Mouse (Mus musculus) frontal cortex, postnatal 10 days (tissue): ENCODE measurements around the gene Gm15093.
"Not testable (repeated sequence)": the region's sequence is repeated elsewhere in the genome, so short reads cannot be mapped to it uniquely, and the experiment has no call there.

Experiments
- DNase-seq, 2 experiments: peaks; one replicate each; pipeline ENCODE4 v3.0.0; 2022; ENCODE audit warnings: low spot score in 2 of 2, mixed read lengths in 1 of 2

The Gm15093 gene

DNA sequence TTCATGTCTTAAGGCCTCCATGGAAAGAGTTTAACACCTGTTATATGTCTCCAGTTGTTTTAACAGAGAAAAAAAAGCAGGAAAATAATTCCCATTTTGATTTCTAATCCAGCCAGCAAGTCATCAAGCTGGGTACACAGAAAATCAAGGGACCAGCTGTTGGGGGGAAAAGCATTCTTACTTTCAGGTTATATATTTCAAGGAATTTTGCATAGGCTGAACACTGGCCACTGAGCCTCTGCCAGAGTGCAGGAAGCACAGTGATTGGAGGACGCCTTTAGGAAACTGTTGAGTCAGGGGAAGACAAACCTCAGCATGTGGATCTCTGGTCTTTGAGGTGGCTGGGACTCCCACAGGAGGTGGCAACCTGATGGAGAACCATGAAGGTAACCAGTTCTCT is at the start of gene Gm15093:
TSS of gene Gm15093 (plus strand) at position 301 of the 400 bp plus-strand sequence.
- not testable (repeated sequence) for DNase-seq
